Mouse (Mus musculus) limb, embryonic 12.5 days (tissue): ENCODE measurements around the gene Slc24a3. TPM values are rescaled to one million over a fixed set of nuclear protein-coding genes. Genes with fewer than 3 reads are reported as not detected.

ENCODE experiments used
- ATAC-seq: fragments of 200-750 bp; cut with Nextera tagmentation; 2 replicates; pipeline ENCODE4 v1.8.0; 2017; ENCODE audit warnings: low read depth, moderate TSS enrichment; ENCODE audit not compliant: insufficient number of reproducible peaks, insufficient read depth, low FRiP score, low TSS enrichment
- H3K27ac ChIP-seq: fragments of 300-500 bp; sonication (generic); 2 replicates; pipeline ENCODE4 v1.5.1; 2016; ENCODE audit warnings: mild to moderate bottlenecking, moderate library complexity
- H3K27me3 ChIP-seq: fragments of 300-500 bp; sonication (generic); 2 replicates; pipeline ENCODE4 v1.6.1; 2016; ENCODE audit warnings: mild to moderate bottlenecking, moderate library complexity
- H3K36me3 ChIP-seq: fragments of 300-500 bp; sonication (generic); 2 replicates; pipeline ENCODE4 v1.6.1; 2016; ENCODE audit warnings: mild to moderate bottlenecking, moderate library complexity
- H3K4me1 ChIP-seq: fragments of 300-500 bp; sonication (generic); replicated peaks from 2 replicates; pipeline ENCODE4 v1.6.1; 2016
- H3K4me2 ChIP-seq: fragments of 300-500 bp; sonication (generic); 2 replicates; pipeline ENCODE4 v1.6.1; 2016; ENCODE audit warnings: mild to moderate bottlenecking, moderate library complexity
- H3K4me3 ChIP-seq: fragments of 300-500 bp; sonication (generic); replicated peaks from 2 replicates; pipeline ENCODE4 v1.5.1; 2016; ENCODE audit warnings: mild to moderate bottlenecking
- H3K9ac ChIP-seq: fragments of 300-500 bp; sonication (generic); replicated peaks from 2 replicates; pipeline ENCODE4 v1.6.1; 2016; ENCODE audit warnings: mild to moderate bottlenecking, moderate library complexity
- H3K9me3 ChIP-seq: fragments of 300-500 bp; sonication (generic); 2 replicates; pipeline ENCODE4 v1.6.1; 2016; ENCODE audit warnings: mild to moderate bottlenecking, moderate library complexity
- WGBS: fragments of 180-500 bp; shearing (Covaris S2); methylation state at CpG from one replicate; pipeline ENCODE4 v1.1.7; 2016; 5-methylcytosine and 5-hydroxymethylcytosine counted together
- polyA plus RNA-seq: library from polyadenylated mRNA; unstranded; fragments of >200 nt; fragmentation: Nextera tagmentation; extraction: Ambion mirVana; gene quantifications from 2 replicates; pipeline ENCODE4 v1.2.1, GENCODE M21; 2016

Gene Slc24a3
- 1.3 TPM in 2 replicates for polyA plus RNA-seq

GRCm38 (mm10) chr2:145167664-145168360 lies at the start of gene Slc24a3:
Gene Slc24a3, plus strand, starts transcription at chr2:145167754.
- H3K9me3 ChIP-seq, result no peaks in the 10 kb centered on the region
- H3K9ac ChIP-seq, result peak within 1 kb of the TSS; percentile 84
- WGBS, result under 1% methylated on average over 76 of the region's 100 CpGs
- H3K27me3 ChIP-seq, result peaks cover 25% of the 10 kb centered on the region
- peak within 1 kb of the TSS; percentile 83 for H3K4me3 ChIP-seq
- peaks cover 14% of the 10 kb centered on the region for H3K4me1 ChIP-seq
- H3K36me3 ChIP-seq, result no peaks in the 10 kb centered on the region
- H3K27ac ChIP-seq, result peak within 1 kb of the TSS; percentile 70
- peak; percentile 82 for ATAC-seq
- peak within 1 kb of the TSS; percentile 97 for H3K4me2 ChIP-seq

GRCm38 (mm10) chr2:145117762-145118161 lies 49.8 kb upstream of the Slc24a3 start:
- no peaks in the 10 kb centered on the region for H3K4me1 ChIP-seq
- H3K4me3 ChIP-seq, result no peak overlapping the region
- no peak overlapping the region for H3K9ac ChIP-seq
- no peaks in the 10 kb centered on the region for H3K27me3 ChIP-seq
- H3K4me2 ChIP-seq, result no peak overlapping the region
- no peak for ATAC-seq
- no peaks in the 10 kb centered on the region for H3K9me3 ChIP-seq
- H3K36me3 ChIP-seq, result no peaks in the 10 kb centered on the region
- 88% methylated on average over 5 of the region's 5 CpGs for WGBS
- no peak overlapping the region for H3K27ac ChIP-seq

- H3K27ac ChIP-seq, result no peak overlapping the region
- H3K9ac ChIP-seq, result no peak overlapping the region
- H3K9me3 ChIP-seq, result no peaks in the 10 kb centered on the region
- no peaks in the 10 kb centered on the region for H3K4me1 ChIP-seq
- H3K36me3 ChIP-seq, result no peaks in the 10 kb centered on the region
- WGBS, result 81% methylated on average over 3 of the region's 3 CpGs
- H3K4me3 ChIP-seq, result no peak overlapping the region
- no peaks in the 10 kb centered on the region for H3K27me3 ChIP-seq
- no peak overlapping the region for H3K4me2 ChIP-seq
- ATAC-seq, result no peak
These were observed 39.8 kb upstream of the Slc24a3 start for GRCm38 (mm10) chr2:145127747-145128146.

- Histone ChIP-seq H3K36me3 (no peaks in the 10 kb centered on the region), H3K9ac (no peak overlapping the region), H3K9me3 (no peaks in the 10 kb centered on the region), H3K4me3 (no peak overlapping the region), H3K4me2 (no peak overlapping the region), H3K4me1 (no peaks in the 10 kb centered on the region), H3K27me3 (no peaks in the 10 kb centered on the region), H3K27ac (no peak overlapping the region)
- 87% methylated on average over 4 of the region's 4 CpGs for WGBS
- ATAC-seq, result no peak
These were observed 30.8 kb upstream of the Slc24a3 start for GRCm38 (mm10) chr2:145136625-145137291.

GRCm38 (mm10) chr2:145150407-145150806 lies 17.1 kb upstream of the Slc24a3 start:
- no peak overlapping the region for H3K9ac ChIP-seq
- whole genome bisulfite sequencing, result 85% methylated on average over 1 of the region's 1 CpGs
- no peak for ATAC-seq

GRCm38 (mm10) chr2:145150821-145151220 lies 16.7 kb upstream of the Slc24a3 start:
- Histone ChIP-seq H3K27me3 (no peaks in the 10 kb centered on the region), H3K4me3 (no peak overlapping the region), H3K4me2 (no peak overlapping the region), H3K36me3 (no peaks in the 10 kb centered on the region), H3K27ac (no peak overlapping the region), H3K9ac (no peak overlapping the region), H3K9me3 (no peaks in the 10 kb centered on the region), H3K4me1 (no peaks in the 10 kb centered on the region)
- ATAC-seq, result no peak
- WGBS, result 82% methylated on average over 3 of the region's 3 CpGs

More at GRCm38 (mm10) chr2:145150407-145150806, 17.1 kb upstream of the Slc24a3 start:
- H3K27ac ChIP-seq, result no peak overlapping the region
- no peaks in the 10 kb centered on the region for H3K4me1 ChIP-seq
- H3K4me3 ChIP-seq, result no peak overlapping the region
- H3K4me2 ChIP-seq, result no peak overlapping the region
- no peaks in the 10 kb centered on the region for H3K27me3 ChIP-seq
- H3K36me3 ChIP-seq, result no peaks in the 10 kb centered on the region
- no peaks in the 10 kb centered on the region for H3K9me3 ChIP-seq

- H3K4me3 ChIP-seq, result no peak overlapping the region
- WGBS, result 75% methylated on average over 1 of the region's 1 CpGs
- ATAC-seq, result no peak
These were observed 15.3 kb upstream of the Slc24a3 start for GRCm38 (mm10) chr2:145152281-145152680.

GRCm38 (mm10) chr2:145158972-145159371 lies 8.6 kb upstream of the Slc24a3 start:
- Histone ChIP-seq H3K4me3 (no peak overlapping the region), H3K27me3 (no peaks in the 10 kb centered on the region), H3K9me3 (no peaks in the 10 kb centered on the region), H3K4me2 (no peak overlapping the region), H3K36me3 (no peaks in the 10 kb centered on the region), H3K27ac (no peak overlapping the region), H3K4me1 (no peaks in the 10 kb centered on the region), H3K9ac (no peak overlapping the region)
- ATAC-seq, result no peak
- 84% methylated on average over 1 of the region's 1 CpGs for WGBS

More at GRCm38 (mm10) chr2:145152281-145152680, 15.3 kb upstream of the Slc24a3 start:
- H3K9me3 ChIP-seq, result no peaks in the 10 kb centered on the region
- H3K4me2 ChIP-seq, result no peak overlapping the region
- no peak overlapping the region for H3K9ac ChIP-seq
- no peaks in the 10 kb centered on the region for H3K36me3 ChIP-seq
- no peak overlapping the region for H3K27ac ChIP-seq
- no peaks in the 10 kb centered on the region for H3K4me1 ChIP-seq
- H3K27me3 ChIP-seq, result no peaks in the 10 kb centered on the region

GRCm38 (mm10) chr2:145161046-145161700 lies 6.4 kb upstream of the Slc24a3 start:
- no peak overlapping the region for H3K4me2 ChIP-seq
- H3K4me1 ChIP-seq, result no peaks in the 10 kb centered on the region
- H3K27ac ChIP-seq, result no peak overlapping the region
- H3K4me3 ChIP-seq, result no peak overlapping the region
- no peaks in the 10 kb centered on the region for H3K36me3 ChIP-seq
- peak; percentile 71; the same call in 1 of the 2 replicates for ATAC-seq
- H3K9me3 ChIP-seq, result no peaks in the 10 kb centered on the region
- peaks cover 5% of the 10 kb centered on the region for H3K27me3 ChIP-seq
- no peak overlapping the region for H3K9ac ChIP-seq
- 26% methylated on average over 12 of the region's 12 CpGs for WGBS

- no peaks in the 10 kb centered on the region for H3K9me3 ChIP-seq
- peaks cover 16% of the 10 kb centered on the region for H3K27me3 ChIP-seq
- no peak overlapping the region for H3K27ac ChIP-seq
- H3K36me3 ChIP-seq, result no peaks in the 10 kb centered on the region
- H3K4me3 ChIP-seq, result no peak overlapping the region
- no peak overlapping the region for H3K4me2 ChIP-seq
- no peak for ATAC-seq
- no peak overlapping the region for H3K9ac ChIP-seq
- WGBS, result 79% methylated on average over 5 of the region's 5 CpGs
- peaks cover 14% of the 10 kb centered on the region for H3K4me1 ChIP-seq
These were observed 3.5 kb upstream of the Slc24a3 start for GRCm38 (mm10) chr2:145164086-145164485.

- Histone ChIP-seq H3K27me3 (peaks cover 21% of the 10 kb centered on the region), H3K36me3 (no peaks in the 10 kb centered on the region), H3K9ac (no peak overlapping the region), H3K4me1 (peaks cover 14% of the 10 kb centered on the region), H3K4me3 (no peak overlapping the region), H3K27ac (no peak overlapping the region), H3K9me3 (no peaks in the 10 kb centered on the region), H3K4me2 (no peak overlapping the region)
- WGBS, result 52% methylated on average over 4 of the region's 4 CpGs
- ATAC-seq, result no peak
These were observed 3.0 kb upstream of the Slc24a3 start for GRCm38 (mm10) chr2:145164562-145164961.
